Mouse (Mus musculus) right cerebral cortex, postnatal 14 days (tissue): ENCODE measurements at regions not wholly inside any gene's neighbourhood (a gene's known extent, or its start where the extent isn't known, plus 50 kb on each side); places are given as distances from the start of the nearest gene placed in this dataset.

Experiments used
- DNase-seq: peaks from one replicate; pipeline ENCODE4 v3.0.0; 2022

DNA sequence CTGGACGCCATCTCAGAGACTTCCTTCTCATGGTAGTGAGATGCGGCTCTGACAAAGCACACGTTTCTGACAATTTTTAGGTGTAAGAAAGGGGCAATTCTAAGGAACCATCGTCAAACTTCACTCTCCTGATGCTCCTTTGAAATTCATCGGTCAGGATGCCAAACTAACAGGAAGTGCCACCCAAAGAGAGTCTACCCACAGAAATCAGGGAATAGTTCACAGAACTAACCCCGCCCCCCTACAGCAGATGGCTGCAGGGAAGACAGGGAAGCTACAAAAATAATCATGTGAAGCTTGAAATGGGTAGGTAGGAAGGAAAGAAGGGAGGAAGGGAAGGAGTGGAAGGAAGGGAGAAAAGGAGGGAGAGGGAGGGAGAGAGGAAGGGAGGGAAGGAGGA, 240.1 kb upstream of the Eif4g2 start:
- DNase-seq = peak; percentile 21

- no peak for DNase-seq
Measured at GRCm38 (mm10) chr7:111319917-111320316, 237.1 kb upstream of the Eif4g2 start.

GRCm38 (mm10) chr7:111316479-111316990, 233.7 kb upstream of the Eif4g2 start:
- DNase-seq = no peak

- no peak for DNase-seq
Measured at GRCm38 (mm10) chr7:111313921-111314320, 231.1 kb upstream of the Eif4g2 start.

DNA sequence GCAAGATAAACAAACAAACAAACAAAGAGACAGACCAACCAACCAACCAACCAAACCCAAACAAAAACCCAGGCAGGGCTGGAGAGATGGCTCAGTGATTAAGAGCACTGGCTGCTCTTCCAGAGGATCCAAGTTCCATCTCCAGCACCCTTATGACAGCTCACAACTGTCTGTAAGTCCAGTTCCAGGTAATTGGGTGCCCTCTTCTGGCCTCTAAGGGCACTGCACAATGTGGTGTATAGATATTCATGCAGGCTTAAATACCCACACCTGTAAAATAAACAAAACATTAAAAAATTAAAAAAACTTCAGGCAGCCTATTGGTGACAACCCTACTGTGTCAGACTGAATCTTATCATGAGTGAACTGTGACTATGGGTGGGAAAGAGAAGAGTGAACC, 222.4 kb upstream of the Eif4g2 start:
- DNase-seq = no peak

GRCm38 (mm10) chr7:111301791-111302488, 219.1 kb upstream of the Eif4g2 start:
- DNase-seq = peak; percentile 35

GRCm38 (mm10) chr7:111297174-111297902, 214.5 kb upstream of the Eif4g2 start:
- DNase-seq = no peak

GRCm38 (mm10) chr7:111283411-111283955, 200.7 kb upstream of the Eif4g2 start:
- DNase-seq = no peak

DNA sequence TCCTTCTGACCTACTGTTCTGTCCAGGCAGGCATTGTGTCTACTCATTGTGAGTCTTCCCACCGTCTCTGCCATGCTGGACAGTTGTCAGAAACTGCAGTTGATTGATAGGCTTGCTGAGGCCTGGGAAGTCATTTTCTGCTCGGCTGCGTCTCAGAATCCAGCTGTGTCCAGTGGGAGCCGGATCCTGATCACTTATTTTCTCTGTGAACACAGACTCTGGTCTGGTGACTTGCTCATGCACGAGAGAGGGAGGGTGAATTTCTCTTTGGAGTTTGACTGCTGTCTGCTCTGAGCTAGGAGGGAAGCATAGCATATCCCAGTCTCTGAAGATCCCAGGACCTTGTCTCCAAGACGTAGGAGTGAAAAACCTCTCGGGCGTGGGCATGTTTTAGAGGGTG, 199.5 kb upstream of the Eif4g2 start:
- DNase-seq = no peak

- no peak for DNase-seq
Measured at GRCm38 (mm10) chr7:111277703-111278102, 194.9 kb upstream of the Eif4g2 start.

GRCm38 (mm10) chr7:111273839-111274238, 191.0 kb upstream of the Eif4g2 start:
- no peak for DNase-seq

- DNase-seq = no peak
Measured at GRCm38 (mm10) chr7:111270874-111271273, 188.0 kb upstream of the Eif4g2 start.

DNA sequence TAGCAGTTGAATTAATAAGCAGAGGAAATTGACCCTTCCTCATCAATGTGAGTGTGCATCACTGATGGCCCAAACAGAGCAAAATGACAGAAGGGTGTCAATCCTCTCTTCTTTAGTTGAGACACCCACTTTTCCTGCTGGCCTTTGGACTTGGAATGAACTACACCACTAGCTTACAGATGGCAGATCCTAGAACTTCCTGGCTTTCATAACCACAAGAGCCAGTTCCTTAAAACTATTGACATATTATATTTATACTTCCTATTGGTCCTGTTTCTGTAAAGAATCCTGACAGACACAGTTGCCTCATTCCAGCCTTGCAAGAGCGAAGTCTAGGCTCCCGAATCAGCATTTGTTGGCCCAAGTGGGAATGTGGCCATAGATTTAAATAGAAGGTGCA, 185.4 kb upstream of the Eif4g2 start:
- DNase-seq = no peak

DNA sequence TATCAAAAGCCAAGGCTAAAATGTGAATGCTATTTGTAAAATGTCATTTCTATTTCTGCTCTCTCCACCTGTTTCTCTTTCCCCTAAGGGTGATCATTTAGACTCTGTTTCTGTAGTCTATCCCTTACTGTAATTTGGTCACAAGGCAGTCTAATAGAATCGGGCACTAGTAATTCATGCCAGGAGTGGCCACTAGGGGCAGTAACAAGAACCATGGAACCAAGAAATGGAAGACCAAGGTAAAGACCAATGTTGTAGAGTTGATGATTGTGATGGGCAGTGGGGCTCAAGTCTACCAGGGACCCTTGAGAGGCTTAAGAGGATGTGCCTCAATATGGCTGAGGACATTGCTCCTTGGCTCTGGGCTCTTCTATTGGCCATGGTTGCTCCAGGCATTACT, 180.5 kb upstream of the Eif4g2 start:
- DNase-seq = no peak

- DNase-seq = no peak
Measured at GRCm38 (mm10) chr7:111259630-111260574, 177.1 kb upstream of the Eif4g2 start.

GRCm38 (mm10) chr7:111257842-111258241, 175.0 kb upstream of the Eif4g2 start:
- DNase-seq = no peak

- no peak for DNase-seq
Measured at GRCm38 (mm10) chr7:111256199-111256598, 173.4 kb upstream of the Eif4g2 start.

GRCm38 (mm10) chr7:111249606-111250005, 166.8 kb upstream of the Eif4g2 start:
- peak; percentile 80 for DNase-seq

DNA sequence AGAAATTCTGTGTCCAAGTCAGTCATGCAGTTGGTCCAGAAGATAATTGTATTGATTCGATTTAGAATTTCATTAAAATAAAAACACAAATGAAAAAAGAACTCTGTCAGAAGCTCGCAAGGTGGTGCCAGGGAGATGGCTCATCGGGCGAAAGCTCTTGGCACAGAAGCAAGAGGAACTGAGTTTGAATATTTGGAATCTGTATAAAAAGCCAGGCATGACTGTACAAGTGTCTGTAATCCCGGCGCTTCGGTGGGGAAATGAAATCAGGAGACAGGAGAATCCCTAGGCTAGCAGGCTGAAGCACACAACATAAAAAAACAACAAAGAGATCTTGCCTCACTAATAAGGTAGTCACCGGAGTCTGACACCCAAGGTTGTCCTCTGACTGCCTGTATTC, 162.7 kb upstream of the Eif4g2 start:
- DNase-seq = peak; percentile 25

DNA sequence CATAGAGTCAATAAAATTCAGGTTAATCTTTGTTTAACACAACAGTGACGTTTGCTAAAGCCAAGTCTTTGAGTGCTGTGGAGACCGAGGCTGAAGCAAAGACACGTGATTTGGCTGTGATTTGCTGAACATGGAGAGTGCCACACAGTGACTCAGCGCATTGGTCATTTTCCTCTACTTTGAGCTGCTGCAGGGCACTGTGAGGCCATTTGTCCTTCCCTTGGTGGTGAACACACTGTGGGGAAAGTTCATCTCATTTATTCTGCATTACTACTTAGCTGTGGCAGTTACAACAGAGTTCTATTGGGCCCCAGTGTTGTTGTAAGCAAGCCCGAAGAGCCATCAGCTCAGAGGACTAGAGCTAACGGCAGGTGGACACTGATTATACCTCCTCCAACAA, 162.2 kb upstream of the Eif4g2 start:
- no peak for DNase-seq

DNA sequence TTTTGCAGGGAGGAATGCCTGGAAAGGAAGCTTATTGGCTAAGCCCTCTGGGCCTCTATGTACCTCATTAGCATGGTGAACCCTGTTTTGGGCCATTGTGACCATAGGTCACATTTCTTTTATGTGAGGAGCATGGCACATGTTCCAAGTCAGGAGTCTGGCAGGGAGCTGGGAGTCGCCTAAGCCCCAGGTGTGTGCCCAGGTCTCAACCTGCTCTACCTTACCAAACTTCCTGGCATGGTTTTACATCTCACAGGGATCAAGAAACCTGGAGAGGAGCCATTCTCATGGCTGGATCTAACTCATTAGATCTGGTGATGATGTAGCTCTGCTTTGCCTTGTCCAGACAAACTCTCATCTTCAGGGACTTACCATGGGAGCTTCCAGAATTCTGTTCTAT, 161.0 kb upstream of the Eif4g2 start:
- DNase-seq = no peak

DNA sequence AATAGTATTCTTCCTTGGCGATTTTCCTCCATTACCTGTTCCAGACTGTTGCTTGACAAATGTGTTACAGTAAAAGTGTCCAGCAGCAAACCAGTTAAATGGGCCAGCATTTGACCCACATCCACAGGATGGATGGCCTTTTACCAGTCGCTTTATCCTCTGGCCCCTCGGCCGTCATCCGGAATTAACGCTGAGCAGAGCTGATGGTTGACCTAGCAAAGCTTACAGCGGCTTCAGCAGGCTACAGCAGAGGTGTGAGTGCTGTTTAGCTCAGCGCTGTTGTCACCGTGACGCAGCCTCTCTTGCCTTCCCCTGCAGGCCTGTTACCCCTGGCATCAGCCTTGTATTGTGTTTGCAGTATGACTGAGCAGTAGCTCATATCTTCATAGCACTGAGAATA, 159.8 kb upstream of the Eif4g2 start:
- DNase-seq = no peak

DNA sequence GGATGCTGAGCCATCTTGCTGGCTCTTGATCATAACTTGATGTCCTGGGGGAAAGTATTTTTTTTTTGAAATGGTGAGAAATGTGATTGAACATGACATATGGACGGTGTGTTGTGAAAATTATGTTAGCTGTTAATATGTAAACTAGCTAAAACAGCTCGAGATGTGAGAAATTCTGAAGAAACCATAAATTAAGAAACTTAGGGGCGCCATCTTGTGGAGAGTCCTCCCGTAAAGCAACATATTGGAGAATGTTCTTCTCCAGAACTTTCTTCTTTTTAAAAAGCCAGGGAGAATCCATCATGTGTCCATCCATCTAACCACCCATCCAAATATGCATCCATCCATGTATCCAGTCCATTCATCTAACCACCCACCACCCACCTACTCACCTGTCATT, 158.7 kb upstream of the Eif4g2 start:
- peak; percentile 68 for DNase-seq
